Mouse (Mus musculus) stomach, embryonic 16.5 days (tissue): ENCODE data around the gene Espl1. TPM values are rescaled to one million over a fixed set of nuclear protein-coding genes. Genes with fewer than 3 reads are reported as not detected.

Experiments used
- ATAC-seq: fragments of 200-750 bp; cut with Nextera tagmentation; 2 replicates; pipeline ENCODE4 v1.8.0; 2017; ENCODE audit warnings: moderate number of reproducible peaks, moderate TSS enrichment; ENCODE audit not compliant: insufficient read depth, low FRiP score
- H3K27ac ChIP-seq: fragments of 300-500 bp; sonication (generic); 2 replicates; pipeline ENCODE4 v1.5.1; 2014; ENCODE audit warnings: low read length
- H3K27me3 ChIP-seq: fragments of 300-500 bp; sonication (generic); 2 replicates; pipeline ENCODE4 v1.6.1; 2014; ENCODE audit warnings: low read length, control low read depth, mixed read lengths; ENCODE audit not compliant: control insufficient read depth, insufficient read depth
- H3K36me3 ChIP-seq: fragments of 300-500 bp; sonication (generic); 2 replicates; pipeline ENCODE4 v1.6.1; 2014; ENCODE audit warnings: low read length; ENCODE audit not compliant: control insufficient read depth, insufficient read depth
- H3K4me1 ChIP-seq: fragments of 300-500 bp; sonication (generic); 2 replicates; pipeline ENCODE4 v1.6.1; 2014; ENCODE audit warnings: low read length, control low read depth, mixed read lengths; ENCODE audit not compliant: control insufficient read depth, insufficient read depth
- H3K4me2 ChIP-seq: fragments of 300-500 bp; sonication (generic); 2 replicates; pipeline ENCODE4 v1.6.1; 2014; ENCODE audit warnings: low read depth, low read length, mixed read lengths
- H3K4me3 ChIP-seq: fragments of 300-500 bp; sonication (generic); replicated peaks from 2 replicates; pipeline ENCODE4 v1.5.1; 2014; ENCODE audit warnings: mild to moderate bottlenecking, low read length
- H3K9ac ChIP-seq: fragments of 300-500 bp; sonication (generic); 2 replicates; pipeline ENCODE4 v1.6.1; 2014; ENCODE audit warnings: low read length
- H3K9me3 ChIP-seq: fragments of 300-500 bp; sonication (generic); replicated peaks from 2 replicates; pipeline ENCODE4 v1.6.1; 2016; ENCODE audit warnings: low read length, control low read depth; ENCODE audit not compliant: control insufficient read depth
- WGBS: fragments of 180-500 bp; shearing (Covaris S2); extraction: QIAGEN DNeasy Blood & Tissue Kit; methylation state at CpG from one replicate; pipeline ENCODE4 v1.1.7; 2014; 5-methylcytosine and 5-hydroxymethylcytosine counted together
- polyA plus RNA-seq: library from polyadenylated mRNA; unstranded; fragments of >200 nt; fragmentation: Nextera tagmentation; extraction: Ambion mirVana; gene quantifications from 2 replicates; pipeline ENCODE4 v1.2.1, GENCODE M21; 2015

The Espl1 gene
- polyA plus RNA-seq, 1 experiment from 2014 or later: 17.9 TPM

DNA sequence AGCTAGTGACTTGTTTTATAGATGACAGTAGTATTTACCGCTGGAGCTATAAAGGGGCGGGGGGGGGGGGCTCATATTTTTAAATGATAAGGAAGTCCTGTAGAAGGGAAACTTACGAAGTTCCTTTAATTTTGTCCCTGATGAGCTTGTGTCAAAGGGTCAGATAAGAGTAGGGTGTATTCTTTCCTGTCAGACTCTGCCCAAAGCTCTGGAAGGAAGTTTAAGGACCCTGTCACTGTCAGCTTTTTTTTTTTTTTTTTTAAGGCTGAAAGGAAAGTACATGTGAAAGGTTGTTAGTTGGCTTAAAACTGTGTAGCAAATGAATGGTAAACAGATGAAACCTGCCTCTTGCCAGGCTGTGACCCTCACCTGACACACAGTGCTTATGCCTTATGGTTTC lies 12.4 kb upstream of the Espl1 start:
- Histone ChIP-seq H3K4me2 (no peak overlapping the region), H3K9ac (no peak overlapping the region), H3K27ac (no peak overlapping the region), H3K36me3 (no peaks in the 10 kb centered on the region), H3K9me3 (no peaks in the 10 kb centered on the region), H3K4me1 (peaks cover 11% of the 10 kb centered on the region), H3K27me3 (no peaks in the 10 kb centered on the region), H3K4me3 (no peak overlapping the region)
- no peak for ATAC-seq
- 69% methylated on average over 3 of the region's 3 CpGs for WGBS

DNA sequence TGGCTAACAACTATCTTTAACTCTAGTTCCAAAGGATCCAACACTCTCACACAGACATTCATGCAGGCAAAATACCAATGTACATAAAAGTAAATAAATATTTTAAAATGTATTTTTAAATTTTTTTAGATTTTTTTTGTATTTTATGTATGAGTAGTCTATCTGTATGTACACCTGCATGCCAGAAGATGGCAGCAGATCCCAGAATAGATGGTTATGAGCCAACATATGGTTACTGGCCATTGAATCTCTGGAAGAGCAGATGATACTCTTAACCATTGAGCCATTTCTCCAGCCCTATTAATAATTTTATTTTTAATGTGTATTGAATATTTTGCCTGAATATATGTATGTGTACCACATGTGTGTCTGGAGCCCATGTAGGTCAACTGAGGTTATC lies 8.7 kb upstream of the Espl1 start:
- Histone ChIP-seq H3K9me3 (no peaks in the 10 kb centered on the region), H3K27ac (no peak overlapping the region), H3K4me2 (no peak overlapping the region), H3K4me3 (no peak overlapping the region), H3K9ac (no peak overlapping the region), H3K4me1 (no peaks in the 10 kb centered on the region; the same call in 1 of the 2 replicates), H3K36me3 (no peaks in the 10 kb centered on the region), H3K27me3 (no peaks in the 10 kb centered on the region)
- no peak for ATAC-seq

DNA sequence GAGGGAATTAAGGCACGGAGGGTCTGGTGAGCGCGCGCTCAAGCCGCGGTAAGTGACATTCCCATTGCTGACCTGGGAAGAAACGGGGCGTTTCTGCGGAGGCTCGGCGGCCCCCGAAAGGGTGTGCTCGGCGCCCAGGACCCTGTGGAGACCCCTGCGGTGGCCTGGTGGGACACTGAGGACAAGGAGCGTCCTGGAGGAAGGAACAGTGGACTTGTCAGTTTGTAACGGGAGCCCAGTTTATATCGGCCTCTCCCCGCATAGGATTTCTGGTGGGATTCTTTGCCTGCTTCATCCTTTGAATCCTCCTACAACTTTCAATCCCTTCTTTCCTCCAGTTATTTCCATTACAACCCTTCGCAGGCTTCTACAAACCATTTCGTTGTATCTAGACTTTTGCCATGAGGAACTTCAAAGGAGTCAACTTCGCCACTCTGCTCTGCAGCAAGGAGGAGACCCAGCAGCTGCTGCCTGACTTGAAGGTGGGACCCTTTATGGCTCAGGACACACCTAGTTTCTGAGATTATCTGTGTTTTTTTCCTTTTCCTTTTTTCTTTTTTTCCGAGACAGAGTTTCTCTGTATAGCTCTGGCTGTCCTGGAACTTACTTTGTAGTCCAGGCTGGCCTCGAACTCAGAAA lies 421 bp downstream of the Espl1 start:
- WGBS: 4% methylated on average over 24 of the region's 24 CpGs
- Histone ChIP-seq H3K4me3 (peak overlapping the region; percentile 81), H3K9me3 (no peaks in the 10 kb centered on the region), H3K4me2 (peak overlapping the region; percentile 87), H3K27ac (no peak overlapping the region), H3K36me3 (0 out of 2 replicates have a peak, but pooled peaks cover 13% of the 10 kb centered on the region), H3K27me3 (no peaks in the 10 kb centered on the region), H3K9ac (peak overlapping the region; percentile 76), H3K4me1 (peaks cover 8% of the 10 kb centered on the region; the same call in 1 of the 2 replicates)
- ATAC-seq: peak; percentile 42; the same call in 1 of the 2 replicates

DNA sequence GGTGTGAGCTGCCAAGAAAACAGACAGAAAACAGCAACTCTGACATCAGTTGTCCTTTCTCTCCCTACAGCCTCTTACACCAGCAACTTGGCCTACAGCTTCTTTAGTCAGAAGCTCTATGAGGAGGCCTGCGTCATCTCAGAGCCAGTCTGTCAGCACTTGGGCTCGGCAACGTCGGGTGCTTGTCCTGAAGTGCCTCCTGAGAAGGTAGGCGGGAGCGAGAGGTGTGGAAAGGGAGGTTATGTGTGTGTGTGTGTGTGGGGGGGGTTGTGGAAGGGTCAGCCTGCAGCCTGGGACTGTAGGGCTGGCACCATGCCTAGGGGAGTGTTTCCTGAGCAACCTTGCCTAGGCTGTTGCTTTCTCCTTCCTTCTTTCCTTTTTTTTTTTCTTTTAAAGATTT lies 6.5 kb downstream of the Espl1 start:
- Histone ChIP-seq H3K27me3 (no peaks in the 10 kb centered on the region), H3K9me3 (no peaks in the 10 kb centered on the region), H3K4me3 (no peak overlapping the region), H3K4me1 (0 out of 2 replicates have a peak, but pooled peaks cover 3% of the 10 kb centered on the region), H3K27ac (no peak overlapping the region), H3K36me3 (peaks cover 28% of the 10 kb centered on the region), H3K9ac (no peak overlapping the region), H3K4me2 (no peak overlapping the region)
- 64% methylated on average over 6 of the region's 6 CpGs for WGBS
- no peak for ATAC-seq

DNA sequence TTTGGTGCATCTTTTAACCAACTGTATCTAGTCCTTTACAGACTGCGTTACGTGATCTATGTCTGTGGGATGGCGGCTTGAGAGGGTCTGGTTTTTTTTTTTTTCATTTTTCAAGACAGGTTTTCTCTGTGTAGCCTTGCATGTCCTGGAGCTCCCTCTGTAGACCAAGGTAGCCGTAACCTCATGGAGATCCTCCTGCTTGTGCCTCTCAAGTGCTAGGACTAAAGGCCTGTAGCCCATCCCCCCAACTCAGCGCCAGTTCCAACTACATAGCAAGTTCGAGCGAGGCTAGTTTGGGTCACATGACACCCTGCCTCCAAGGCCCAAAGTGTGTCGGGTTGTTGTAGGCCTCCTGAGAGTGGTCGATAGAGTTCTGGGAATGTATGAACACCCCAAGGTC lies 12.7 kb downstream of the Espl1 start:
- peaks cover 12% of the 10 kb centered on the region for H3K36me3 ChIP-seq

DNA sequence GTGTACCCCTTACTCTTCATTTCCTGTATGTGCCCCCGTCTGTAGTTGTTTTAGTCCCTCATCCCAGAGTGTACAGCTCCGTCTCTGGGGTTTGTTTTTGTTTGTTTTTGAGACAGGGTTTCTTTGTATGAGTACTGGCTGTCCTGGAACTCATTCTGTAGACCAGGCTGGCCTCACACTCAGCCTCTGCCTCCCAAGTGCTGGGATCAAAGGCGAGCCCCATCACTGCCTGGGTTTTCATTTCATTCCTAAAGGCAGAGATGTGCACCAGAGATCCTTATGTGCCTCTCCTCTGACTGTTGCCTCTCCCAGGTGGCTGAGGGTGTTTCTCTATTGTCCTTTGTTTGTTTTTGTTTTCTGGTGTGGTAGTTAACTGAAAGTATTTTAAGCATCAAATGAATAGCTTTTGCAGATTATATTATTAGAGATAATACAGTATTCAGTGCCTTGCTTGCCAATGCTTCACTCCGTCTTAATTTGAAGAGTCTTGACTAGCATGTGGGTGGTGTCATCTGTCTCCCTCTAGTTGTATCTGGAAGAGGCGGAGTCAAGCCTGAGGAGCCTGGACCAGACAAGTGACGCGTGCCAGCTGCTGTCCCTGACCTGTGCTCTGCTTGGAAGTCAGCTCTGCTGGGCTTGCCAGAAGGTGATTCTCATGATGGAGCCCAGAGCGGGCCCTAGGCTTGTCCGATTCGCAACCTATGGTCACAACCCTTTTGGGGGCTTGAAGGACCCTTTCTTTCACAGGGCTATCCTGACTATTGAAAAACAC lies 14.2 kb downstream of the Espl1 start:
- Histone ChIP-seq H3K27ac (0 out of 2 replicates have a peak overlapping the region, but pooled peaks have one; percentile 7), H3K4me1 (no peaks in the 10 kb centered on the region), H3K9me3 (no peaks in the 10 kb centered on the region), H3K9ac (no peak overlapping the region), H3K27me3 (no peaks in the 10 kb centered on the region), H3K36me3 (peaks cover 15% of the 10 kb centered on the region), H3K4me3 (no peak overlapping the region), H3K4me2 (no peak overlapping the region)
- peak; percentile 74; the same call in 1 of the 2 replicates for ATAC-seq
- 45% methylated on average over 10 of the region's 10 CpGs for WGBS

More for the DNA sequence above, 12.7 kb downstream of the Espl1 start:
- no peak overlapping the region for H3K4me2 ChIP-seq
- H3K27me3 ChIP-seq: no peaks in the 10 kb centered on the region
- no peak overlapping the region for H3K4me3 ChIP-seq
- 89% methylated on average over 9 of the region's 9 CpGs for WGBS
- H3K9ac ChIP-seq: no peak overlapping the region
- no peak for ATAC-seq
- no peaks in the 10 kb centered on the region for H3K9me3 ChIP-seq
- no peaks in the 10 kb centered on the region for H3K4me1 ChIP-seq
- no peak overlapping the region for H3K27ac ChIP-seq

DNA sequence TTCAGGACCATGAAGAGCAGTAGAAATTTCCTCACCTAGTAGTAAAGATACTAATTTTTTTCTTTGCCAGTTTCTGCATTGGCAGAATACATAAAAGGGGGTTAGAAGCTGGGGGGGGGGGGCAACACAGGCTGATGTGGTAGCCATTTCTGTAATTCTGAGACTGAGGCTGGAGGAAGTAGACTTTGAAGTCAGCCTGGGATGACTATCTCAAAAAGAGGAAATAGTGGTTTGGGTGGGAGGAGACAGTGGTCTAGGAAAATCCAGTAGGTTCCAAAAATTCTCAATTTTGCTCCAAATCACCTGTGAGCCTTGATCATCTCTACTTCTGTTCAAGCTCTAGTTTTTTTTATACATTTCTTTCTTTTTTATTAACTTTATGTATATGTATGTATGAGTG lies 15.4 kb downstream of the Espl1 start:
- ATAC-seq: no peak
- Histone ChIP-seq H3K9me3 (no peaks in the 10 kb centered on the region), H3K36me3 (peaks cover 3% of the 10 kb centered on the region), H3K4me1 (no peaks in the 10 kb centered on the region), H3K4me2 (no peak overlapping the region), H3K4me3 (no peak overlapping the region), H3K27ac (no peak overlapping the region), H3K9ac (no peak overlapping the region), H3K27me3 (no peaks in the 10 kb centered on the region)

DNA sequence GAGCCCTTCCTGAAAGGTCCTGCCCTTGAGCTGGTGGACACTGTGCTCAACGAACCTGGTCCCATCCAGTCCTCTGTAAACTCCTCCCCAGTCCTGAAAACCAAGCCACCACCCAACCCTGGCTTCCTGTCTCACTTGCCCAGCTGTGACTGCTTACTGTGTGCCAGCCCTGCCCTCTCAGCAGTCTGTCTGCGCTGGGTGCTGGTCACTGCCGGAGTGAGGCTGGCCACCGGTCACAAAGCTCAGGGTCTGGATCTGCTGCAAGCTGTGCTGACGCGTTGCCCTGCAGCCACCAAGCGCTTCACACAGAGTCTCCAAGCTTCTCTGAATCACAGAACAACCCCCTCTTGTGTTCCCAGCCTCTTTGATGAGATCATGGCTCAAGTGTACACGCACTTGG lies 19.2 kb downstream of the Espl1 start:
- WGBS: 92% methylated on average over 8 of the region's 8 CpGs
- H3K9me3 ChIP-seq: no peaks in the 10 kb centered on the region
- H3K4me2 ChIP-seq: no peak overlapping the region
- H3K4me1 ChIP-seq: no peaks in the 10 kb centered on the region
- H3K9ac ChIP-seq: no peak overlapping the region
- H3K27ac ChIP-seq: no peak overlapping the region
- H3K36me3 ChIP-seq: peaks cover 7% of the 10 kb centered on the region
- ATAC-seq: no peak
- no peak overlapping the region for H3K4me3 ChIP-seq
- H3K27me3 ChIP-seq: no peaks in the 10 kb centered on the region

DNA sequence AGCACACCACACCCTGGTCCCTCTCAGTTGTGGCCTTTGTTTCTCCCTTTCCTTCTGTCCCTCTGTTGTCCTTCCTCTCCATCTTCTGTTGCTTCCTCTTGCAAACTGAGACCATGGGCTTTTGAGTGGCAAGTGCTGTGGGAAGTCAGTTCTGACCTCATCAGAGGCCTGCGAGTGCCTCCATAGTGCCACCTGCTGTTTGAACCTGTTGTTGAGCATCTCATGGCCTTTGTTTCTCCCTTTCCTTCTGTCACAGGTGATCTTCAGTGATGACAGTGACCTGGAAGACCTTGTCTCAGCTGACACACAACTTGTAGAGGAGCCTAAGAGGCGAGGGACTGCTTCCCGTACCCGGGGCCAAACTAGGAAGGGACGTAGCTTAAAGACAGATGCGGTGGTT lies 20.2 kb downstream of the Espl1 start:
- no peak overlapping the region for H3K4me3 ChIP-seq
- no peak for ATAC-seq
- no peak overlapping the region for H3K27ac ChIP-seq
- no peaks in the 10 kb centered on the region for H3K27me3 ChIP-seq
- H3K9ac ChIP-seq: no peak overlapping the region
- H3K9me3 ChIP-seq: no peaks in the 10 kb centered on the region
- H3K36me3 ChIP-seq: peaks cover 7% of the 10 kb centered on the region
- no peak overlapping the region for H3K4me2 ChIP-seq
- no peaks in the 10 kb centered on the region for H3K4me1 ChIP-seq
- 85% methylated on average over 6 of the region's 6 CpGs for WGBS
